Mouse (Mus musculus) lung, postnatal 14 days (tissue): ENCODE measurements around the gene Vmn1r174.
"Not testable (repeated sequence)": the region's sequence is repeated elsewhere in the genome, so short reads cannot be mapped to it uniquely, and the experiment has no call there.

Source experiments
- DNase-seq: peaks from one replicate; pipeline ENCODE4 v3.0.0; 2021

Gene Vmn1r174

DNA sequence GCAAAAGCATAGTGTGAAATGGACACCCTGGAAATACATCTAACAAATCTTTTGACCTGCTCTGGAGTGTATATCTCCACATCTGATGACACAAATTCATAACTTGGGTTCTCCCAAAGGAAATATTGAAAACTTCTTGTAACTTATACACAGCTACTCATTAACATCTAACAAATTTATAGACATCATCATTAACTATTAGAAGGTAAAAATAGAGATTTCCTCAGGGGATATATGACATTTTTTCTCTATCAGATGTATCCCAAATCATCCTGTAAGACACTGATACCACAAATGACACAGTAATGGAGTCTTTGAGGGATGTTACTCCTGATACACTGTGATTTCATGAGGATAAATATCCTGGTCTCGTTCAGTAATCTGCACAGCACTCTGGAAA is at the start of gene Vmn1r174:
TSS of gene Vmn1r174 (plus strand) at position 301 of the 400 bp plus-strand sequence.
- not testable (repeated sequence) for DNase-seq

DNA sequence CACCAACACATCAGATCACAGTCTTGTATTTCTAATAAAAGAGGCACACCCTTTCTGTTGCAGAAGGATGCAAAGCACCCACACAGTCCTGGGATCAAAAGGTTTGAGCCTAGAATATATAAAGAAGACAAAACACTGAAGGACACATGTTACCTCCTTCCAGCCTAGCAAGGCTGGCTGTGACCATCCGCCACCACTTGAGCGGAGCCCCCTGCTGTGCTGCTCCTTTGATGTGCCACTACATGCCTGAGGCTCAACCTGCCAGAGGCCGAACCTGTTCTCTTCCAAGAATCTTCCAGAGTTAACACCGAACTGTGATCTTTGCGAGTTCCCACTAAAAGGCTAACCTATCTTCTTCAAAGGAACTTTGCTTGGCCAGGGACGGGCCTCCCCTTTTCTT is 32.5 kb downstream of the Vmn1r174 start:
- no peak for DNase-seq

DNA sequence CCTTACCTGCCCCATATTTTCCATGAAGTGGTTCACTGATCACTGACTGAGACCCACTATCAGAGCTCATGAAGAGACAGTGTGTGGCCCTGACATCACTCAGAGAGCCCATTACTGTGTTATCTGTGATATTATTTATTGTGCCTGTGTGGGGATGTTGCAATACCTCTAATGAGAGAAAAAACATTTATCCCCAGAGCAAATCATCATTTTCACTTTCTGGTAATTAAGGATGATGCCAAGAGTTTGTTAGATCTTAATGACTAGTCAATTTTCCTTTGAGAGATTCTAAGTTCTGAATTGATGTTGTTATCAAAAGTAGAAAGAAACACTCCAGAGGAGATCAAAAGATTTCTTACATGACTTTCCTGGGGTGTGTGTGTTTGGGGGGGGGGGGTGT is 58.5 kb downstream of the Vmn1r174 start, which contains the start of gene Vmn1r175:
TSS of gene Vmn1r175 (minus strand) at position 101 of the 400 bp plus-strand sequence.
- not testable (repeated sequence) for DNase-seq
